Mouse (Mus musculus): ENCODE data around the gene Erich3.

DNA sequence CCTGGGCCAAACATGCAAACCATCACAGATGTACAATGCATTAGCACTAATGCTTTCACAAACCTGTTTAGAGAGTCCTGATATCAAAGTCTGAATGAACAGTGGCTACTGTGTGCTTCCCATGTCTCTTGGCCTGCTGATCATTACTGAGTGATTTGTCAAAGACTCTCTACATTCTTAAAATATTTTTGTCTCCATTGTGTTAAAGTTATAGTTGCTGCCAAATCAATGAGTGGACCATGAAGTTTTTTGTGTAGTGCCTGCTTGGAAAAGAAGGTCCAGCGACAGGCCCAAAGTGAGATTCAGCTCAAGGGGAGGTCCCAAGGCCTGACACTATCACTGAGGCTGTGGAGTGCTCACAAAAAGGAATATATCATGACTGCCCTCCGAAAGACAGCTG is 108.0 kb downstream of the Erich3 start:
- TF ChIP-seq CTCF (IDR thresholded peaks at IDR 0.05; ENCODE audit: borderline replicate concordance, control insufficient read depth, extremely low read depth, insufficient read depth, low read length, poor library complexity) (no peak), POLR2A (IDR thresholded peaks at IDR 0.05; ENCODE audit: control insufficient read depth, extremely low read depth, insufficient read depth, low read length, poor library complexity) (no peak)
